Mouse (Mus musculus) Patski (cell line): ENCODE measurements around the gene Evx2. TPM values are rescaled to one million over a fixed set of nuclear protein-coding genes. Genes with fewer than 3 reads are reported as not detected.

Experiments
- ATAC-seq: fragments of 100-300 bp; one replicate; pipeline ENCODE4 v1.8.0; 2021
- CTCF ChIA-PET: fragments of 350-600 bp; sonication (Branson Sonifier 250); formaldehyde crosslinking; loops from one replicate; lab custom pipeline; 2022; ENCODE audit warnings: inconsistent platforms; lab: Charles Lee
- POLR2A ChIA-PET: fragments of 350-600 bp; sonication (Branson Sonifier 250); formaldehyde crosslinking; loops from one replicate; lab custom pipeline; 2022; ENCODE audit warnings: antibody characterized with exemption, inconsistent platforms; lab: Charles Lee
- DNase-seq: peaks from one replicate; pipeline ENCODE4 v3.0.0-alpha.2; 2011; ENCODE audit warnings: low read depth, low spot score
- H3K27me3 ChIP-seq: fragments of 371-371 bp; one replicate; pipeline ENCODE4 v1.5.1; 2021
- CTCF ChIP-seq: fragments of 100-300 bp; IDR thresholded peaks from one replicate; pipeline ENCODE4 v1.5.1; 2021
- in situ Hi-C: fragments of 300-500 bp; cut with MboI; formaldehyde crosslinking; loops from 3 replicates; pipeline ENCODE4 v1.11.1; 2018; ENCODE audit warnings: low pct_unique_long_range_greater_than_20kb, mixed read lengths
- polyA plus RNA-seq: library from polyadenylated mRNA; unstranded; gene quantifications from one replicate; pipeline ENCODE4 v1.2.3, GENCODE M21; 2021

Evx2 gene
- polyA plus RNA-seq, 1 experiment from 2014 or later = not detected

DNA sequence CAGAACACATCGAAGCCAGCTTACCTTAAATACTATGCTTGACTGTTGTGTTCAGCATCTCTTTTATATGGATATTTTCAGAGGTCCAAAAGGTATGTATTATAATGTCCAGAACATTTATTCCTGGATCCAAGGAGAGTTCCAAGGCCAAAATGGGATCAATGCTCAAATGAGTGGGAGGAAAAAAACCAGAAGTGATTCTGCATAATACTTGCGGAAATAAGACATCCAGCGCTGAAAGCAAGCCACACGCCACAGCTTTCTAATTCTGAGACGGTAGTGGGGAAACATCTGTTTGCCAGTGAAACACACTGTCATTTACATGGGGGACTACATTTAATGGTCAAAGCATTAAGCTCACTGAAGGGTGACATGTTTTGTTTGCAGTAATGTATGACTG, 16.9 kb downstream of the Evx2 start:
- DNase-seq (no peak), ATAC-seq (no peak)
- in situ Hi-C loops = no loop called here
- peaks cover 52% of the 10 kb centered on the region for H3K27me3 ChIP-seq
- TF ChIP-seq CTCF = no peak
- ChIA-PET CTCF (interaction anchor here (1.9 kb wide), 1 partner anchor 677 kb away, joined by 5 read pairs; no protein-coding TSS in a partner anchor), POLR2A (interaction anchor here (0.5 to 0.6 kb wide), 2 partner anchors 237 to 578 kb away, joined by 5 to 6 read pairs; no protein-coding TSS in a partner anchor)

DNA sequence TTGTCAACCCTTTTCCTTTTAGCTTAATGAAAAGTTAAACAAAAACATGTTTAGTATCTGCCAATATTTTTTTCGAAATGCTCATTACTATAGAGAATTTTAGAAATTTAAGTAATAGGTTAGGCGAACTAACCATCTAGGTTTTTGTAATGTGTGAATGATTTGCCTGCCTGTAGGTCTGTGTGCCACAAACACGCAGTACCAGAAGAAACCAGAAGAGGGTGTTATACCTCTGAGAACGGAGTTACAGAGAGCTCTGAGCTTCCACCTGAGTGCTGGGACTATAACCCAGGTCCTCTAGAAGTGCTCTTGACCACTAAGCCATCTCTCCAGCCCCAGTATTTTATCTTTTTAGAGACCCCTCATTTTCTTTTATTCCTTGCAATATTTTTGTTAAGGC, 23.9 kb downstream of the Evx2 start:
- DNase-seq = no peak
- POLR2A ChIA-PET = no interaction called here
- CTCF ChIA-PET = no interaction called here
- ATAC-seq = no peak
- in situ Hi-C loops = no loop called here
- peak; percentile 8 for TF ChIP-seq CTCF
- peaks cover 34% of the 10 kb centered on the region for H3K27me3 ChIP-seq

DNA sequence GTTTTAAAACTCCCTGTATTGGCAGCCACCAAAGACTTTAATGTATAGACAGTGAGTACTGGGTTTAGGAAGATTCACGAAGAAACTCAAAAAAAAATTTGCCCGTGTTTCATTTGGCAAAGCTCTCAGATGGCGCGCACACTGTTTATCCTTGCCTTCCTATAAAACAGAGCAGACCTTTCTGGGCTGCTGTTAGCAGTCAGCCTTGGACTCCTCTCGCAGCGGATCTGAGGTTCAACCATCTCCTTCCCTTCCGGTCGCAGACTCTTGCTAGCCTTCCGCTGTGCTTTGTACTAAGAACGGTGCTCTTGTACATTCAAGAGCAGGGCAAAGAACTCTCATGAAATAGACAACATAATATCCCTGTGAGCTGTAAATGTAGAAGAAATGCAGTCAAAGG, 39.0 kb downstream of the Evx2 start:
- CTCF ChIA-PET = no interaction called here
- TF ChIP-seq CTCF = no peak
- ATAC-seq (no peak), DNase-seq (no peak)
- POLR2A ChIA-PET = no interaction called here
- peaks cover 80% of the 10 kb centered on the region for H3K27me3 ChIP-seq
- in situ Hi-C loops = no loop called here

DNA sequence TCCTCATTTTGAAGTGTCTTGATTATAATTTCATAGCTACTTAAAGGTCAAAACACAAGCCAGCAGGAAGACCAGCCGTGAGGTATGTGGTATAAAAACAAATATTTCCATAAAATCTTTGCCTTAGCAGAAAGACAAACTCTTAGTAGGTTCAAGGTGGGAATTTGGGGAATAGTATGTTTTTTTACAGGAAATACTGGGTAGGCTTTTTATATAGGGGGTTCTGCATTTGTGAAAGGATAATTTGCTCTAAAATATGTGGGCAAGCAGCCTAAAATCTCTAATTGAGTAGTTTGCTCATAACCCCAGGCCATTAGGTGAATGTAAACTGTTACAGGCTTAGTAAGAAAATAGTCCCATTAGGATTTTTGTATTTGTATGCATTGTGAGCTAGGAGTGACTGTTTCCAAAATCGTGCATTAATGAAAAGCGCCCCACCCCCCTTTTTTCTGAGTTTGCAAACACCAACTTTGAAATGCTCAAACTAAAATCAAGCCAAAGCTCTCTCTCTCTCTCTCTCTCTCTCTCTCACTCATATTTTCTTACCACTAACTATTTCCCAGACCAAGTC, 39.6 kb downstream of the Evx2 start:
- in situ Hi-C loops = no loop called here
- TF ChIP-seq CTCF = no peak
- ChIA-PET CTCF (interaction anchor here (1.5 kb wide), 1 partner anchor 43 kb away, joined by 3 read pairs; no protein-coding TSS in a partner anchor), POLR2A (no interaction called here)
- H3K27me3 ChIP-seq = peaks cover 81% of the 10 kb centered on the region
- ATAC-seq (no peak), DNase-seq (no peak)

DNA sequence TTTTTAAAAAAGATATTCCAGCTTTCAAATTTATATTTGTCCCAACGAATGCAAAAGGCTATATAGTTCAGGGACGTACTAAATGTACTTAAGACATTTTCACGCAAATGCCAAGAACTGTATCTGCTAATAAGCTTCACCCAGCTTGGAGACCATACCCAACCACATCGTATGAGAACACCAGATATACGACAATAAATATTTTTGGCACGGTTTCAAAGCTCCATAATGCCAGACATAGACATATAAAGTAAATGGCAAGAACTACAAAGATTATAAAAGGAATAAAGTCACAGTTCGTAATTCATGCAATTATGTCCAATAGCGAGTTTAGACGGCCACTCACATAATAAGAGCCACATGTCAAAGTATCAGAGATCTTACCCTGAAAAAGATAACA, 41.7 kb downstream of the Evx2 start:
- no peak for TF ChIP-seq CTCF
- peaks cover 75% of the 10 kb centered on the region for H3K27me3 ChIP-seq
- CTCF ChIA-PET = no interaction called here
- DNase-seq (no peak), ATAC-seq (no peak)
- in situ Hi-C loops = no loop called here
- POLR2A ChIA-PET = no interaction called here

DNA sequence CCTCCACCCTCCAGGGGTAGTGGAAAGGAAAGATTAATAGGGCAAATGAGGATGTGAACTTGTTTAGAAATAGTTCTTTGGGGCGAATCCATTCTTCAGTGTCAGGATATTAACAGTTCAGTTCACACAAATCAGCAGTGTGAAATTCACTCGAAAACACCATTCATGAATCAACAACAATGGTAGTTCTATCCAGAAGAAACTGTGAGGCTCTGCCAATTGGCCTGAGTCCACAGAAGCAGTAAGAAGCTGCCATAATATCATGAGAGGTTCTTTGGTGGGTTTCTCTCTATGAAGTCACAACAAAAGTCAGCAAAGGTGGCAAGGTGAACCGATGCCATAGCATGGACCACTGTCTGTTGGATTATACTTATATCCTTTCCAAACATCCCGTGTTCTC, 48.0 kb downstream of the Evx2 start:
- ChIA-PET POLR2A (no interaction called here), CTCF (no interaction called here)
- no peak for ATAC-seq
- H3K27me3 ChIP-seq = peaks cover 26% of the 10 kb centered on the region
- no peak for DNase-seq
- in situ Hi-C loops = no loop called here
- TF ChIP-seq CTCF = no peak

DNA sequence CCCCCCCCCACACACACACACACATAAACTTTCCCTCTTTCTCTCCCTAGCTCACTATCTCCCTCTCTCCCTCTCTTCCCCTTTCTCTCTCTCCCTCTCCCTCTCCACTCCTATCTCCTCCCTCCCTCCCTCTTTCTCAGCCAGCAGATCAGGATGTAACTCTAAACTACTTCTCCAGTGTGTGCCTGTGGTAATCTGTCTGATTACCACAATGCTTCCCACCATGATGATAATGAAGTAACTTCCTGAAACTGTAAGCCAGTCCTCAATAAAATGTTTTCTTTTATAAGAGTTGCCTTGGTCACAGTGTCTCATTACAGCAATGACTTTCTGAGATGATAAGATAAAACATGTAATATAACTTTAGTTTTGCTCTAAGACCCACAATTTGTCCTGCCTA, 50.0 kb downstream of the Evx2 start:
- ChIA-PET CTCF (no interaction called here), POLR2A (no interaction called here)
- in situ Hi-C loops = no loop called here
- DNase-seq (no peak), ATAC-seq (no peak)
- TF ChIP-seq CTCF = no peak
- H3K27me3 ChIP-seq = peaks cover 15% of the 10 kb centered on the region

DNA sequence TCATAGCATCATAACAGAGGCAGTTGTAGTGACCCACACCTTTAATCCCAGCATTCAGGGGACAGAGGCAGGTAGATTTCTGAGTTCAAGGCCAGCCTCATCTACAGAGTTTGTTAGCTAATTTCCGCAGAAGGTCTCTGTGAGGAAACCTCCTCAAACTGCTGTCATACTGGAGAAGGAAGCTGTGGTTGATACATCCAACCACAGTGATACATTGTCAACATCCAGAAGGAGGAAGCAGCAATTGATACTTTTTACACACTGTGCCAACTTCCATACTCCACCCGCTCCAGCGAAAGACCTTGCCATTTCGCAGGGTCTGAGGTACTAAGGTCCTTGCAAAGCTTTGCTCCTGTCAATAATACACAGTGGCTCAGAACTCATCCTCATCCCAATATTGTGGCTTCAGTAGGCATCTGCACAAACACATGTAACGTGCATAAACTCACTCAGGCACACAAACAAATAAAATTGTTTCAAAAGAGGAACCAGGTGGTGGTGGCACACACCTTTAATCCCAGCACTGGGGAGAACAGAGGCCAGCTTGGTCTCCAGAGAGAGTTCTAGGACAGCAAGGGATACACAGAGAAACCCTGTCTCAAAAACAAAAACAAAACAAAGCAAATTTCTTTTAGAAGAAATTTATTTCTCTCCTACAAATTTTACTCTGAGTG, 53.1 kb downstream of the Evx2 start:
- ChIA-PET POLR2A (no interaction called here), CTCF (no interaction called here)
- H3K27me3 ChIP-seq = peaks cover 27% of the 10 kb centered on the region
- no peak for TF ChIP-seq CTCF
- DNase-seq = no peak
- in situ Hi-C loops = no loop called here
- no peak for ATAC-seq

DNA sequence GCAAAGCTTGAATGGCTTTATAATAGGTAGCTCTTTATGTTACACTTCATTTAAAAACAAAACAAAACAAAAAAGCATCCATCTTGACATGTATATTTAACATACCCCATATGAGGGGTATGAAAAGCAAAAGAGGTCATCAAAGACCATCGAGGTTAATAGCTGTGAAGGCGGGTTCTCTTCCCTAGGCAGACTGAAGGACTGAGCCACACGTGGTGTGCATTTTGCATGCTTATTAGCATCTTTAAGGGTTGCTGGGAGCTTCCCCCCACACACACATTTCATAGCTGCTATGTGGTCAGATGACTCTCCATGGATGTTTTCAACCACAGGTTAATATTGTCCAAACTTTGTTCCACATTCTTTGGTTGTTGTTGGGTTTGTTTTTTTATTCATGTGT, 55.3 kb downstream of the Evx2 start:
- in situ Hi-C loops = no loop called here
- peaks cover 37% of the 10 kb centered on the region for H3K27me3 ChIP-seq
- ATAC-seq (no peak), DNase-seq (no peak)
- ChIA-PET CTCF (no interaction called here), POLR2A (no interaction called here)
- no peak for TF ChIP-seq CTCF

Other genes starting within 250 kb of the Evx2 start
- 18.5 TPM for gene Lnpk, start 80.1 kb downstream of the Evx2 start, polyA plus RNA-seq
- gene Hoxd13, start 8.8 kb upstream of the Evx2 start, polyA plus RNA-seq = not detected
- gene Hoxd12, start 15.5 kb upstream of the Evx2 start, polyA plus RNA-seq = not detected
- not detected for gene Hoxd11, start 20.0 kb upstream of the Evx2 start, polyA plus RNA-seq
- 0.13 TPM for gene Hoxd10, start 32.4 kb upstream of the Evx2 start, polyA plus RNA-seq
- gene Hoxd9, start 38.2 kb upstream of the Evx2 start, polyA plus RNA-seq = 8.7 TPM
- 17.1 TPM for gene Hoxd8, start 45.1 kb upstream of the Evx2 start, polyA plus RNA-seq
- gene Hoxd3, start 52.4 kb upstream of the Evx2 start, polyA plus RNA-seq = 0.27 TPM
- 6.7 TPM for gene Hoxd4, start 52.4 kb upstream of the Evx2 start, polyA plus RNA-seq
- 0.73 TPM for gene Gm28230, start 67.2 kb upstream of the Evx2 start, polyA plus RNA-seq
- not detected for gene Hoxd1, start 103.4 kb upstream of the Evx2 start, polyA plus RNA-seq
- gene Mtx2, start 166.2 kb upstream of the Evx2 start, polyA plus RNA-seq = 120 TPM